Comparison of ENCODE assay signal across 9 mouse cellular contexts in the genomic region with DNA sequence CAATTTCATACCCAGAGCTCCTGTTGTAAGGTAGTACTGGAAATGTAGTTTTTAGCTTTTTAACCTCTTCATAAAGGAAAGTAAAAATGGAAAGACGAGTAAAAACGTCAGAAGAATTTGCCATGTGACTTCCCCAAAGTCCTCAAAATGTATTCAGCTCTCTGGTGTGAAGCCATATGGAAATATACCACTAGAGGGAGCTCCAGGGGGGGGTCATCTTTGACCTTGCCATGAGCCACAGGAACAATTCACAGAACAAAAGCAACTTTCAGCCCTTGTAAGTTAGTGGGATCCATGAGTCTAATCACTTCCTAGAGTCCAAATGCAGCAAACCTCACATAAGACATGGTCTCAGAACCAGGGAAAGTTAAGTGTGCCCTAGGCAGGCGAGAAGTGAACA.
A peak's percentile ranks its signal among the peaks of the same experiment; 100 is the strongest.
DNase-seq lines count a peak whose midpoint lies in the region; TF ChIP-seq lines count a peak whose summit lies in the region.
"Had no signal": no experiment of that assay in that cellular context is flagged by ENCODE, and none has a peak within 500 bp of the region (broad histone marks: within the 10 kb centered on the region; RNA-seq: fewer than 3 reads in every experiment).

No protein-coding gene starts in this region.

- DNase-seq in adrenal gland, adult 2 months: peak; percentile 14
- no peak for DNase-seq in adrenal gland, adult 8-10 months
- peak; percentile 7 for DNase-seq in liver, adult 2 months (ENCODE audit: extremely low read depth, low read depth, low spot score)
- DNase-seq in liver: no peak
- DNase-seq in cerebellum, postnatal 10 days: peak; percentile 61 to 77
- DNase-seq in lung, postnatal 14 days: peak; percentile 46
- no peak for DNase-seq in thymus, adult 18-20 months
- DNase-seq in right cerebral cortex, postnatal 10 days (ENCODE audit: low spot score in 2 of 2): no peak

- H3K27me3 ChIP-seq in liver, adult 2 months (ENCODE audit: control insufficient read depth, insufficient read depth, low read length): no peaks in the 10 kb centered on the region
- H3K27me3 ChIP-seq: embryonic facial prominence, embryonic 15.5 days had no signal

- 48% methylated on average over 3 of the region's 3 CpGs for WGBS in liver, adult 2 months

- no peak overlapping the region for H3K4me3 ChIP-seq in liver, adult 2 months (ENCODE audit: insufficient read depth, low read depth, low read length)
- H3K4me3 ChIP-seq: embryonic facial prominence, embryonic 15.5 days had no signal

- H3K36me3 ChIP-seq in liver, adult 2 months (ENCODE audit: control insufficient read depth, insufficient read depth, low read length): no peaks in the 10 kb centered on the region
- H3K36me3 ChIP-seq: embryonic facial prominence, embryonic 15.5 days had no signal

- peak; percentile 17; the same call in 1 of the 2 replicates for TF ChIP-seq CTCF in liver, adult 2 months (IDR thresholded peaks at IDR 0.05; ENCODE audit: low read depth, low read length)

- no peak overlapping the region for H3K9ac ChIP-seq in liver, adult 2 months (ENCODE audit: low read depth, low read length)
- H3K9ac ChIP-seq: embryonic facial prominence, embryonic 15.5 days had no signal

- TF ChIP-seq POLR2A in liver, adult 2 months (IDR thresholded peaks at IDR 0.05; ENCODE audit: extremely low read depth, insufficient read depth, low read length): no peak

- no peaks in the 10 kb centered on the region for H3K79me2 ChIP-seq in liver, adult 2 months (ENCODE audit: control insufficient read depth, insufficient read depth, low read length)

- no peaks in the 10 kb centered on the region for H3K4me1 ChIP-seq in liver, adult 2 months (ENCODE audit: control insufficient read depth, insufficient read depth, low read length)
- H3K4me1 ChIP-seq: embryonic facial prominence, embryonic 15.5 days had no signal

- H3K27ac ChIP-seq in liver, adult 2 months (replicated peaks; ENCODE audit: insufficient read depth, low read depth, low read length): no peak overlapping the region
- H3K27ac ChIP-seq: embryonic facial prominence, embryonic 15.5 days had no signal

Comparison
In these comparisons a context has a peak if more than half of its experiments do, and no peak if none do; other contexts are left out.
1. DNase-seq: peak in adrenal gland, adult 2 months (single experiment), liver, adult 2 months (single experiment), cerebellum, postnatal 10 days (2 of 2) and lung, postnatal 14 days (single experiment); none in adrenal gland, adult 8-10 months (single experiment), liver (single experiment), thymus, adult 18-20 months (0 of 2) and right cerebral cortex, postnatal 10 days (0 of 2).